Mouse (Mus musculus): Measurements from ENCODE around the gene Rps8. TPM values are rescaled to one million over a fixed set of nuclear protein-coding genes. Genes with fewer than 3 reads are reported as not detected.
A peak's percentile ranks its signal among the peaks of the same experiment; 100 is the strongest.

Rps8 gene
- polyA plus RNA-seq, 1 experiment from 2014 or later = 829 TPM

GRCm38 (mm10) chr4:117130790-117131189, 25.3 kb downstream of the Rps8 start:
- Histone ChIP-seq H3K27ac (ENCODE audit: low read length) (no peak overlapping the region), H3K4me1 (ENCODE audit: control insufficient read depth, insufficient read depth, low read length) (peaks cover 21% of the 10 kb centered on the region), H3K4me3 (replicated peaks; ENCODE audit: low read length) (no peak overlapping the region), H3K36me3 (ENCODE audit: control insufficient read depth, insufficient read depth, low read length) (peaks cover 7% of the 10 kb centered on the region; the same call in 1 of the 2 replicates), H3K9ac (ENCODE audit: low read length) (no peak overlapping the region), H3K4me2 (ENCODE audit: low read depth, low read length) (no peak overlapping the region), H3K9me3 (replicated peaks; ENCODE audit: control insufficient read depth, low read length) (no peaks in the 10 kb centered on the region), H3K27me3 (ENCODE audit: control insufficient read depth, insufficient read depth, low read length) (0 out of 2 replicates have a peak, but pooled peaks cover 4% of the 10 kb centered on the region)
- no peak for ATAC-seq (ENCODE audit: insufficient read depth, low FRiP score)
- WGBS = 78% methylated on average over 6 of the region's 6 CpGs

- H3K9ac ChIP-seq (ENCODE audit: low read length) = no peak overlapping the region
- H3K4me1 ChIP-seq (ENCODE audit: control insufficient read depth, insufficient read depth, low read length) = peaks cover 27% of the 10 kb centered on the region
- H3K36me3 ChIP-seq (ENCODE audit: control insufficient read depth, insufficient read depth, low read length) = peaks cover 7% of the 10 kb centered on the region; the same call in 1 of the 2 replicates
- no peak overlapping the region for H3K4me2 ChIP-seq (ENCODE audit: low read depth, low read length)
- no peaks in the 10 kb centered on the region for H3K9me3 ChIP-seq (replicated peaks; ENCODE audit: control insufficient read depth, low read length)
- H3K27ac ChIP-seq (ENCODE audit: low read length) = no peak overlapping the region
- no peak for ATAC-seq (ENCODE audit: insufficient read depth, low FRiP score)
- no peak overlapping the region for H3K4me3 ChIP-seq (replicated peaks; ENCODE audit: low read length)
- 0 out of 2 replicates have a peak, but pooled peaks cover 4% of the 10 kb centered on the region for H3K27me3 ChIP-seq (ENCODE audit: control insufficient read depth, insufficient read depth, low read length)
- 88% methylated on average over 33 of the region's 33 CpGs for WGBS
Measured at GRCm38 (mm10) chr4:117127991-117128686, 27.9 kb downstream of the Rps8 start.

GRCm38 (mm10) chr4:117126675-117127290, 29.3 kb downstream of the Rps8 start, which contains the start of gene Tctex1d4:
Gene Tctex1d4, plus strand, starts transcription at chr4:117126794.
- H3K36me3 ChIP-seq (ENCODE audit: control insufficient read depth, insufficient read depth, low read length) = peaks cover 7% of the 10 kb centered on the region; the same call in 1 of the 2 replicates
- H3K4me3 ChIP-seq (replicated peaks; ENCODE audit: low read length) = no peak within 1 kb of the TSS
- no peaks in the 10 kb centered on the region for H3K9me3 ChIP-seq (replicated peaks; ENCODE audit: control insufficient read depth, low read length)
- peak within 1 kb of the TSS; percentile 39; the same call in 1 of the 2 replicates for H3K4me2 ChIP-seq (ENCODE audit: low read depth, low read length)
- H3K4me1 ChIP-seq (ENCODE audit: control insufficient read depth, insufficient read depth, low read length) = peaks cover 25% of the 10 kb centered on the region
- ATAC-seq (ENCODE audit: insufficient read depth, low FRiP score) = no peak
- H3K27me3 ChIP-seq (ENCODE audit: control insufficient read depth, insufficient read depth, low read length) = 0 out of 2 replicates have a peak, but pooled peaks cover under 1% of the 10 kb centered on the region
- WGBS = 75% methylated on average over 9 of the region's 9 CpGs
- H3K27ac ChIP-seq (ENCODE audit: low read length) = peak within 1 kb of the TSS; percentile 94
- peak within 1 kb of the TSS; percentile 72 for H3K9ac ChIP-seq (ENCODE audit: low read length)

GRCm38 (mm10) chr4:117125910-117126674, 30.0 kb downstream of the Rps8 start:
- H3K27me3 ChIP-seq (ENCODE audit: control insufficient read depth, insufficient read depth, low read length) = no peaks in the 10 kb centered on the region
- peak; percentile 78; the same call in 1 of the 2 replicates for ATAC-seq (ENCODE audit: insufficient read depth, low FRiP score)

GRCm38 (mm10) chr4:117125348-117125909, 30.6 kb downstream of the Rps8 start, which contains the start of gene Btbd19:
Gene Btbd19, minus strand, starts transcription at chr4:117125725.
- peak within 1 kb of the TSS; percentile 94 for H3K27ac ChIP-seq (ENCODE audit: low read length)
- no peaks in the 10 kb centered on the region for H3K9me3 ChIP-seq (replicated peaks; ENCODE audit: control insufficient read depth, low read length)
- 24% methylated on average over 8 of the region's 8 CpGs for WGBS
- no peak within 1 kb of the TSS for H3K4me3 ChIP-seq (replicated peaks; ENCODE audit: low read length)
- H3K36me3 ChIP-seq (ENCODE audit: control insufficient read depth, insufficient read depth, low read length) = peaks cover 7% of the 10 kb centered on the region; the same call in 1 of the 2 replicates
- peaks cover 31% of the 10 kb centered on the region for H3K4me1 ChIP-seq (ENCODE audit: control insufficient read depth, insufficient read depth, low read length)
- H3K4me2 ChIP-seq (ENCODE audit: low read depth, low read length) = peak within 1 kb of the TSS; percentile 39
- peak within 1 kb of the TSS; percentile 72 for H3K9ac ChIP-seq (ENCODE audit: low read length)
- ATAC-seq (ENCODE audit: insufficient read depth, low FRiP score) = peak; percentile 70
- no peaks in the 10 kb centered on the region for H3K27me3 ChIP-seq (ENCODE audit: control insufficient read depth, insufficient read depth, low read length)

More at GRCm38 (mm10) chr4:117125910-117126674, 30.0 kb downstream of the Rps8 start:
- WGBS = 37% methylated on average over 15 of the region's 15 CpGs
- Histone ChIP-seq H3K27ac (ENCODE audit: low read length) (peak overlapping the region; percentile 94), H3K9me3 (replicated peaks; ENCODE audit: control insufficient read depth, low read length) (no peaks in the 10 kb centered on the region), H3K4me2 (ENCODE audit: low read depth, low read length) (peak overlapping the region; percentile 39; the same call in 1 of the 2 replicates), H3K9ac (ENCODE audit: low read length) (peak overlapping the region; percentile 72), H3K36me3 (ENCODE audit: control insufficient read depth, insufficient read depth, low read length) (peaks cover 7% of the 10 kb centered on the region; the same call in 1 of the 2 replicates), H3K4me1 (ENCODE audit: control insufficient read depth, insufficient read depth, low read length) (peaks cover 31% of the 10 kb centered on the region), H3K4me3 (replicated peaks; ENCODE audit: low read length) (no peak overlapping the region)

GRCm38 (mm10) chr4:117124518-117125347, 31.3 kb downstream of the Rps8 start:
- WGBS = 50% methylated on average over 14 of the region's 14 CpGs
- no peaks in the 10 kb centered on the region for H3K9me3 ChIP-seq (replicated peaks; ENCODE audit: control insufficient read depth, low read length)
- H3K4me2 ChIP-seq (ENCODE audit: low read depth, low read length) = peak overlapping the region; percentile 39
- H3K36me3 ChIP-seq (ENCODE audit: control insufficient read depth, insufficient read depth, low read length) = peaks cover 7% of the 10 kb centered on the region; the same call in 1 of the 2 replicates
- no peak overlapping the region for H3K4me3 ChIP-seq (replicated peaks; ENCODE audit: low read length)
- H3K27me3 ChIP-seq (ENCODE audit: control insufficient read depth, insufficient read depth, low read length) = no peaks in the 10 kb centered on the region
- peak overlapping the region; percentile 94 for H3K27ac ChIP-seq (ENCODE audit: low read length)
- peak overlapping the region; percentile 72 for H3K9ac ChIP-seq (ENCODE audit: low read length)
- H3K4me1 ChIP-seq (ENCODE audit: control insufficient read depth, insufficient read depth, low read length) = peaks cover 35% of the 10 kb centered on the region
- ATAC-seq (ENCODE audit: insufficient read depth, low FRiP score) = no peak

GRCm38 (mm10) chr4:117124218-117124517, 31.9 kb downstream of the Rps8 start:
- Histone ChIP-seq H3K9ac (ENCODE audit: low read length) (peak overlapping the region; percentile 72; the same call in 1 of the 2 replicates), H3K4me1 (ENCODE audit: control insufficient read depth, insufficient read depth, low read length) (peaks cover 37% of the 10 kb centered on the region)

More at GRCm38 (mm10) chr4:117124218-117124517, 31.9 kb downstream of the Rps8 start:
- no peaks in the 10 kb centered on the region for H3K9me3 ChIP-seq (replicated peaks; ENCODE audit: control insufficient read depth, low read length)
- H3K36me3 ChIP-seq (ENCODE audit: control insufficient read depth, insufficient read depth, low read length) = peaks cover 7% of the 10 kb centered on the region; the same call in 1 of the 2 replicates
- H3K27me3 ChIP-seq (ENCODE audit: control insufficient read depth, insufficient read depth, low read length) = no peaks in the 10 kb centered on the region
- H3K4me3 ChIP-seq (replicated peaks; ENCODE audit: low read length) = no peak overlapping the region
- WGBS = 69% methylated on average over 3 of the region's 3 CpGs
- 0 out of 2 replicates have a peak overlapping the region, but pooled peaks have one; percentile 39 for H3K4me2 ChIP-seq (ENCODE audit: low read depth, low read length)
- no peak for ATAC-seq (ENCODE audit: insufficient read depth, low FRiP score)
- peak overlapping the region; percentile 94 for H3K27ac ChIP-seq (ENCODE audit: low read length)
